Mouse (Mus musculus) adrenal gland, postnatal 25 days (tissue): ENCODE measurements at regions not wholly inside any gene's neighbourhood (a gene's known extent, or its start where the extent isn't known, plus 50 kb on each side); places are given as distances from the start of the nearest gene placed in this dataset.
"Not testable (repeated sequence)": the region's sequence is repeated elsewhere in the genome, so short reads cannot be mapped to it uniquely, and the experiment has no call there.

ENCODE experiments used
- DNase-seq: peaks from one replicate; pipeline ENCODE4 v3.0.0; 2021; ENCODE audit warnings: mixed read lengths

DNA sequence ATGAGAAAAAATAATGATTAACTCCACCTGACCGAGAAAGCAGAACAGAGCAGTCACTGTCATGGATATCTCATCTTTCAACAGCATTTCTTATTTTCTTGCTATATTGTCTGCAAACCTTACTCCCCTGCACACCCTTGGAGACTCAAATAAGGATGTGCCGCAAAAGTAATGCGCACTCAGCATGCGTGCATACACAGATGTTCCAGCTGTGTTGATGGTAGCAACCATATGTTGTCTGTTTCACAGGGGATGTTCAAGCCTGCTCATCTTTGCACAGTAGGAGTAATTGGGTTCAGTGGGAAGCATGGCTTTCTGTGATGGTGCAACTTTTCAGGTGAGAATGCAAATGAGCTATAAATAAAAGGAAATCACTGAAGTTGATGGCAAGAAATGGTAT lies 1182.9 kb upstream of the Manea start:
- DNase-seq, result no peak

GRCm38 (mm10) chr4:27520295-27520694 lies 1173.6 kb upstream of the Manea start:
- no peak for DNase-seq

DNA sequence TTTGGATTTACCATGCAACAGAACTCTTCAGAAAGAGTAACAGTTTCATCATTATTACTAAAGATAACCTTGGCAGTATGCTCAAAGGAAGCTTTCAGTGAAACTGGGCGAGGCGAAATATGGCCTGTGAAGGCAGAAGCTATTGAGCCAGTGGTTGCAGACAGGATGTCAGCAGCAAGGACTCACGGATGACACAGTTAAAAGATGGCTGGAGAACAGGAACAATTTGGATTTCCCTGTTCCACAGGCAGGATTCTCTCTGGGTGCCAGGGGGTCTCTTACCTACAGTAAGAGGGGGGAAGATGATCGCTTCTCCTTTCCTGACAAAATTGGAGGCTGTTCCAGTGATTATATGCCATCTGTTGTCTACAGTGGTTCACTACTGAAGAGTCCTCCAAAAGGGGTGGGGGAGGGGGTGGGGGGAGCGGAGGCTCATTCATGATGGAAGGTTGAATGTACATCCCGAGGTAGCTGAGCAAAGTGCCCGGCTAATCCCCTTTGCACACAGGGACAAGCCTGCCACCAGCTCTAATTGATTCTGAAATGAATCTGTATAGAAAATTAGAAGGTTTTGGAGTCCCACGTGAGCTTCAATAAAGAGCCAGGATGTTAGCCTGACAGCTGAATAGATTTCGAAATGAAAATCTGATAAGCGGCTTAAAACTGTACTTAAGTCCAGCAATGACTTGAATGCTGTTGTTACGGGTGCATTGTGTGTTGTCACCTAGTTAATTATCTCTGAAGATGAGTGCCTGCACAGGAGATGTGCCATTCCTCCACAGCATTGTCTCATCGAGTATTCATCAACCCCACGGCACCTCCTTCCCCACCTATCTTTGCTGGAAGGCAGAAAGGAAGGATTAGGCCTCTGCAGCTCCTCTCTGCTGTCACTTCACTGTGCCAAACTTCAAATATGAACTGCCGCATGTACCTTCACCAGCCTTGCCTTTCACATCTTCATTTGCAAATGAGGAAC lies 1158.4 kb upstream of the Manea start:
- no peak for DNase-seq

- DNase-seq, result no peak
These were observed 1151.2 kb upstream of the Manea start for GRCm38 (mm10) chr4:27497926-27498325.

DNA sequence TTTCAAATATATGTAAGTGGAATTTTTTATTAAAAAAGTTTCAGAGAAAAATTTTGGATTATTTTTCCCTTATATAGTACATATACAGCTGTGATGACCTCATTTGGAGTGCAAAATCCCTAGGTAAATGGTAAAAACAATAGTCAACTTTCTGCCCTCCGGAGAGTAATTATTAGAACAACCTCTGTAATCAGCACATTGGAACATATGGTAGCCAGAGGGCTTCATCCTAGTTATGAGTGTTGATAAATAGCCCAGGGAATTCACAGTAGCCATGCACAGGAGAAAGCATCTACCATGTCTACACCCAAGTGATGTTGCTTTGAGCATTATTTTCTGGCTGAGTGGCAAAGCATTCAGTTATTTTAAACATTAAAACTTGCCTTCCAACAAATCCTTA lies 1150.6 kb upstream of the Manea start:
- DNase-seq, result no peak

GRCm38 (mm10) chr4:27491312-27491711 lies 1144.6 kb upstream of the Manea start:
- no peak for DNase-seq

- no peak for DNase-seq
These were observed 1103.2 kb upstream of the Manea start for GRCm38 (mm10) chr4:27449901-27450300.

DNA sequence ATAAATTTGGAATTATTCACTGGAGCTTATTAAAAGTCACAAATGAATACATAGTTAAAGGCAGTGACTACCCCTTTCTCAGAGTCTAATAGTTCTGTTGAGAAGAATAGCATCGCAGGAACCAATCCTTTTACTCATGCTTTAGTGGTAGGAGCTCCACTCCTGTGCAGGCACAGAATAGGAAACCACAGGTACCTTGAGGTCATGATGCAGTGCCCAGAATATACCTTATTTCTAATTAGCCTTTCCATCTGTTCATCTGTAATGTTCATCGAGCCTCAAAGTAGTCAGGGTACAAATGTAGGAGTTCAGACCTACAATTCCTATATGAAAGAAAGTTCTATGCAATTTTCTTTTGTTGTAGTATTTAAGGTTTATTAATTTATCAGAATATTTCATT lies 1099.6 kb upstream of the Manea start:
- DNase-seq, result no peak

- DNase-seq, result no peak
These were observed 1082.6 kb upstream of the Manea start for GRCm38 (mm10) chr4:27429210-27429789.

GRCm38 (mm10) chr4:27425902-27426301 lies 1079.2 kb upstream of the Manea start:
- DNase-seq, result peak; percentile 25

GRCm38 (mm10) chr4:27423846-27424245 lies 1077.2 kb upstream of the Manea start:
- no peak for DNase-seq

- no peak for DNase-seq
These were observed 1071.8 kb upstream of the Manea start for GRCm38 (mm10) chr4:27418517-27418916.

DNA sequence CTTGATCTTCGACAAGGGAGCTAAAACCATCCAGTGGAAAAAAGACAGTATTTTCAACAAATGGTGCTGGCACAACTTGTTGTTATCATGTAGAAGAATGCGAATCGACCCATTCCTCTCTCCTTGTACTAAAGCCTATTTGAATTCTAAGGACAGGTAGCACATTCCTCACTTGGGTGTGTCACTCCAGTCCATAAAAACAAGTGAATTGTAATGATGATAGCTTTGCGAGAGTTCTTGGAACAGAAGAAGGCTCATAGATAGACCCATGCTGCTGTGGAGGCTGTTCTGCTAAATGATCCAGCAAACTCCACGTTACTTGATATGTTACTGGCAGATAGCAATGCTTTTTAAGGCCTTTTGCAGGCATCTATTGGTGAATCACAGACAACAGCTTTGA lies 1038.2 kb upstream of the Manea start:
- DNase-seq, result not testable (repeated sequence)

GRCm38 (mm10) chr4:27346892-27347291 lies 1000.2 kb upstream of the Manea start:
- no peak for DNase-seq

GRCm38 (mm10) chr4:27333279-27333678 lies 986.6 kb upstream of the Manea start:
- DNase-seq, result no peak
